Mouse (Mus musculus): ENCODE measurements around the gene Atl2. TPM values are rescaled to one million over a fixed set of nuclear protein-coding genes. Genes with fewer than 3 reads are reported as not detected.

The Atl2 gene
- polyA plus RNA-seq, 1 experiment from 2014 or later: 30.8 TPM

DNA sequence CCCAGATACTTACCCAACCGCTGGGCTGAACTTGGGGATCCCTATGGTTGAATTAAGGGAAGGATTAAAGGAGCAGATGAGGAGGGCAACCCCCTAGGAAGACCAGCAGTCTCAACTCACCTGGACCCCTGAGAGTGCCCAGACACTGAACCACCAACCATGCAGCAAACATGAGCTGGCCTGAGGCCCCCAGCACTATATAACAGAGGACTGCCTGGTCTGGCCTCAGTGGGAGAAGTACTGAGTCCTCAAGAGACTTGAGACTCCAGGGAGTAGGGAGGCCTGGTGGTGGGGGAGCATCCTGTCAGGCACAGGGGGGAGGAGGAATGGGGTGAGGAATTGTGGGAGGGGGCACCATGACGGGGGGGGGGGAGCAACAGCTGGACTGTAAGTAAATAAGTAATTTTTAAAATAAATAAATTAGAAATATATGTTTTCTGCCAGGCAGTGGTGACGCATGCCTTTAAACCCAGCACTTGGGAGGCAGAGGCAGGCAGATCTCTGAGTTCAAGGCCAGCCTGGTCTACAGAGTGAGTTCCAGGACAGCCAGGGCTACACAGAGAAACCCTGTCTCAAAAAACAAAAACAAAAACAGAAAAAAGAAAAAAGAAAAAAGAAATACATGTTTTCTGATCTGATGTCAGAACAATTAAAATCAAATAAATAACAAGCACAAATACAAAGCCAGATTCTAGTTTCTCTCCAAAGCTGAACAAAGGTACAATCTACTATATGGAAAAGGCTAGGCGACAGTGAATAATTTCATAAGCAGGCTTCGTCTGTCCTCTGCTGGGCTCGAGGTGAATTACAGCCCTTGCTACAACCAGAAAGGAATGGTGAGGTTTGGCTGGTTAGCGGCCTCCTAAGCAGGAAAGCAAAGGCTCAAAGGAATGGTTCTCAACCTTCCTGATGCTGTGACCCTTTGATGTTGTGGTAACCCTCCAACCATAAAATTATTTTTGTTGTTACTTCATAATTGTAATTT lies 55.4 kb downstream of the Atl2 start:
- Histone ChIP-seq H3K27ac (no peak overlapping the region), H3K9me3 (no peaks in the 10 kb centered on the region), H3K27me3 (no peaks in the 10 kb centered on the region), H3K4me3 (replicated peaks) (no peak overlapping the region), H3K9ac (replicated peaks) (no peak overlapping the region), H3K4me2 (replicated peaks) (no peak overlapping the region), H3K4me1 (replicated peaks) (no peaks in the 10 kb centered on the region), H3K36me3 (no peaks in the 10 kb centered on the region)
- ATAC-seq: peak; percentile 82
- WGBS: 44% methylated on average over 7 of the region's 7 CpGs

DNA sequence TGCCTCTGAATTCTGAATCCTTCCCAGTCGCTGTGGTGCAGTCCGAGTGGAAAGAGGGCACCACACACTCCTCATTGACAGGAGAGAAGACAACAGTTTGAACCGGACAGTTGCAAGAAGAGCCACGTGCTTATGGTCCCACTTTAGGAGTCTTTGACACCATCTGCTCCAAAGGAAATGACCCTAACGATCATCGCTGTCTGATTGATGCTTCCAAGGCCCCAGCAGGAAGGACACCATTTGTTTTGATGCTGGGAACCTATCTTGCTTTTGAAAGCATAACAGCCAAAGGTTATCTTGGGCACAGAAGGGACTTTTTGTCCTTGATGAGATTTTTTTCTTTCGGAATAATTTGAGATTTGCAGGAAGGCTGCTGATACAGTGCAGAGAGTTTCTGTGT lies 58.9 kb downstream of the Atl2 start:
- Histone ChIP-seq H3K27me3 (no peaks in the 10 kb centered on the region), H3K9ac (replicated peaks) (no peak overlapping the region), H3K27ac (no peak overlapping the region), H3K4me1 (replicated peaks) (no peaks in the 10 kb centered on the region), H3K4me3 (replicated peaks) (no peak overlapping the region), H3K36me3 (no peaks in the 10 kb centered on the region), H3K9me3 (no peaks in the 10 kb centered on the region), H3K4me2 (replicated peaks) (no peak overlapping the region)
- WGBS: 86% methylated on average over 7 of the region's 7 CpGs
- ATAC-seq: no peak

DNA sequence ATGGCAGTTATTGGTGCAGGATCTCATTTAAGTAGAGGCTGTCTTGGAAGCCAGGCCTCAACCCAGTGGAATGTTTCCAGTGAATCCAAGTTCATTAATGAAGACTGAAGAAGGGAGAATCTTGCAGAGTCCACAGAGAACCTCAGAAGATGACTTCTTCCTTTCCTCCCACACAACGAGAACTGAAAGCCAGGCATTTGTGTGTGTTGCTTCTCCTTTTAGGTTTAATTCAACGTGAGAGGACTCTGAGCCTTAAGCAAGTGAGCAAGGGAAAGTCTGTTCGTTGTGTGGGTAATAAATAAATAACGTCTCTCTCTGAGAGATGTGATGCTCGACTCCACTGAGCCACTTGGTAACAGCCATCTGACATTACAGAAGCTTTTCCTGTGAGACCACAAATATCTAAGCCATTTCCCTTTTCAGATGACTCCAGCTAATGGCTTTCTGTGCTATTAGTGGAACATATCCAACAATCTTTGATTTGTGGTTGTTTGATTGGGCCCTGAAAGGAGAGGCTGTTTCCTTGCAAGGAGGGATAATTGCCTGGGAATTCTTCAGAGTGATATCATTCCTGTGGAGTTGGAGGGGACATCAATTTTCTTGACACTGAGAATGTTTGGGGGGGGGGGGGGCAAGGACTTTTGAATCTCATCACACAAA lies 60.1 kb downstream of the Atl2 start:
- Histone ChIP-seq H3K4me3 (replicated peaks) (no peak overlapping the region), H3K27ac (no peak overlapping the region), H3K36me3 (no peaks in the 10 kb centered on the region), H3K4me1 (replicated peaks) (no peaks in the 10 kb centered on the region), H3K4me2 (replicated peaks) (no peak overlapping the region), H3K9me3 (no peaks in the 10 kb centered on the region), H3K9ac (replicated peaks) (no peak overlapping the region), H3K27me3 (no peaks in the 10 kb centered on the region)
- WGBS: 80% methylated on average over 5 of the region's 5 CpGs
- no peak for ATAC-seq

DNA sequence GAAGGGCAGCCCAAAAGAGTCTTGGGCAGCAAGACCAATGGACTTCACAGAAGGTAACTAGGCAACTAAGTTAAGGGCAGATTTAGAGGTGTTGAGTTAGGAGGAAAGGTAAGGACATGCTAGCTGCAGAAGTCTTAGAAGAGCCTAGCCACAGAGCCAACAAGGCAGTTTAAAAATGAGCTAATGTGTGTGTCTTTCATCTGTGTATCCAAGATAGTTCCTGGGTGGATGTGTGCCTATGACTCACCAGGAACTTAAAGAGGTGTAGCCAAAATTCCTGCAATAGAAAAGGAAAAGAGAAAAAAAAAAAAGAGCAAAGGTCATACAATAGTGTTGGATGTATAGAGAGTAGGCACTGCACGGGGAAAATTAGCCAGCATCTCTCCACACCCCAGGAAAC lies 63.6 kb downstream of the Atl2 start:
- no peak overlapping the region for H3K4me3 ChIP-seq (replicated peaks)
- H3K27me3 ChIP-seq: no peaks in the 10 kb centered on the region
- ATAC-seq: no peak
- H3K36me3 ChIP-seq: no peaks in the 10 kb centered on the region
- H3K27ac ChIP-seq: no peak overlapping the region
- H3K4me1 ChIP-seq (replicated peaks): no peaks in the 10 kb centered on the region
- no peaks in the 10 kb centered on the region for H3K9me3 ChIP-seq
- WGBS: 73% methylated on average over 1 of the region's 1 CpGs
- H3K9ac ChIP-seq (replicated peaks): no peak overlapping the region
- H3K4me2 ChIP-seq (replicated peaks): no peak overlapping the region

DNA sequence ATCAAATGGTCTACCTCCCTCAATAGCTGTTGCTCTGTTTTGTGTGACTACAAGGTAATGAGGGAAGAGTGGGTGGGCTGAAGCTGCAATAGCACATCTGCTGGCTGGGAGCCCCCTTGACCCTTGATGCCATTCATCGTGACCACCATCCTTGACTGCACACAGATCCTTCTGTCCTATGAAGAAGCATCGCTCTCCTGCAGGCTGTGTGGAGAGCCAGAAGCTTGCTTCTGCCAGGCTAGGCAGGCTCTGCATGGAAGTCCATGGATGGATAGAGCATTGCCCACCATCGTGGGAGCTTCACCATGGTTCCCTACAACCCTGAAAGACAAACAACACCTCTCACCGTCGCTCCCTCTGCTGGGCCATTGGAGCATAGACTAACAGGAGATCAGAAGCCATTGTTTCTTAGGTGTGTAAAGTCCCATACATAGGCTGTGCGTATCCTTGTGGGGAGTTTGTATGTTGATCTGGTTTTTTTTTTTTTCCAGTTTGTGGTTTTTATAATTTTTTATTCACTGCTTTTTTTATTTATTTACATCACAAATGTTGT lies 69.4 kb downstream of the Atl2 start:
- Histone ChIP-seq H3K4me1 (replicated peaks) (no peaks in the 10 kb centered on the region), H3K9me3 (no peaks in the 10 kb centered on the region), H3K4me2 (replicated peaks) (no peak overlapping the region), H3K27me3 (peaks cover 7% of the 10 kb centered on the region), H3K9ac (replicated peaks) (no peak overlapping the region), H3K27ac (no peak overlapping the region), H3K36me3 (no peaks in the 10 kb centered on the region), H3K4me3 (replicated peaks) (no peak overlapping the region)
- 61% methylated on average over 6 of the region's 6 CpGs for WGBS
- no peak for ATAC-seq

DNA sequence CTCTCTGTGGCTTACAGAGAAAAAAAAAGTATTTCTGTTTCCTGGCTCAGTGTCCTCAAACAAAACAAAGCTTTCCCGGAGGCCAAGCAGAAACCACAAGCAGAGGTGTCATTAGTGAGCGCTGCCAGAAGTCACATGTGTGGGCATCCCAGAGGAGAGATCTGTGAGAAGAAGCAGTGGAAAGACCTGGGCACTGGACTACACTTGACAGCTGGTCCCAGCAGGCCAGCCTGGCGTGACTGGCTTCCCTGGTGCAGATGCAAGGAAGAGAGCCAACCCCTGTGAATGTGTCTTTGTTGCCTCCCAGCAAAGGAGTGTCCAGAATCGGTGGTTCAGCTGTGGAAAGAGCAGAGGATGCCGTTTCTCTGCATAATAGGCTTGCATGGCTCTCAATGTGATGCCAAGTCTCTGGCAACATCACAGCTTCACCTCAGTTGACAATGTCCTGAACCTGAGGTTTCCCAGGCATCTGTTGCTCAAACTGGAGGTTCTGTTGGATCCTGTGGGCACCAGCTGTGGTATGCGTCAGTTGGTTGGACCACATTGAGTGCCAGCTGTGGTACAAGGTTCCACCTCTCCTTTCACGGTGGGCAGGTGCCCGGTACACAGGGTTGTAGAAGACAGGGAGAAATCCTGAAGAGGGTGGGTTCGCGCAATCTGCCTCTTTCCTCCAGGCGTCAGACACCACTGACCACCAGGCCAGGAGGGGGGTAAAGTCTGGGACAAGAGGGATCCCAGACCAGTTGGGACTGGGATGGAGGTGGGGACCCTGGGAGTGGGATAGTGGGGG lies 70.5 kb downstream of the Atl2 start:
- WGBS: 78% methylated on average over 11 of the region's 11 CpGs
- ATAC-seq: 0 out of 2 replicates have a peak, but pooled peaks have one; percentile 55

DNA sequence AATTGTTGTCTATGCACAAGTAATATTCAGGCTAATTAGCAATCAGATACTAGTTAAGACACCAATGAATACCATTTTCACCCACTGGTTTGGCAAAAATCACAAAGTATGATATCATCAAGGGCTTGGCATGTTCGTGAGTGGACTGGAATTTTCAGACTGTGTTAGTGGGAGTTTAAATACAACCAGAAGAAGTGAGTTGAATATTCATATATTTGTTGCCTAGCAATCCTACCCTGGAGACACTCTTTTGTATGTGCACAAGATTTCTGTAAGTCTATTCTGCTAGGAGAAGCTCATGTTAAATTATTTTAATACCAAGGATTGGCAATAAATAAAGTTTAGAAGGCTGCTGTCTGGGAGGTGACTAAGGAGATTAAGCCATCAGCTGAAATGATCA lies 71.5 kb downstream of the Atl2 start:
- 73% methylated on average over 1 of the region's 1 CpGs for WGBS
- ATAC-seq: no peak
- H3K4me2 ChIP-seq (replicated peaks): no peak overlapping the region
- H3K36me3 ChIP-seq: no peaks in the 10 kb centered on the region
- H3K9me3 ChIP-seq: no peaks in the 10 kb centered on the region
- H3K27ac ChIP-seq: no peak overlapping the region
- H3K9ac ChIP-seq (replicated peaks): no peak overlapping the region
- no peaks in the 10 kb centered on the region for H3K4me1 ChIP-seq (replicated peaks)
- H3K4me3 ChIP-seq (replicated peaks): no peak overlapping the region
- peaks cover 25% of the 10 kb centered on the region for H3K27me3 ChIP-seq

More for the DNA sequence above, 70.5 kb downstream of the Atl2 start:
- Histone ChIP-seq H3K27ac (no peak overlapping the region), H3K9ac (replicated peaks) (no peak overlapping the region), H3K9me3 (no peaks in the 10 kb centered on the region), H3K27me3 (peaks cover 16% of the 10 kb centered on the region), H3K4me2 (replicated peaks) (no peak overlapping the region), H3K36me3 (no peaks in the 10 kb centered on the region), H3K4me1 (replicated peaks) (no peaks in the 10 kb centered on the region), H3K4me3 (replicated peaks) (no peak overlapping the region)

DNA sequence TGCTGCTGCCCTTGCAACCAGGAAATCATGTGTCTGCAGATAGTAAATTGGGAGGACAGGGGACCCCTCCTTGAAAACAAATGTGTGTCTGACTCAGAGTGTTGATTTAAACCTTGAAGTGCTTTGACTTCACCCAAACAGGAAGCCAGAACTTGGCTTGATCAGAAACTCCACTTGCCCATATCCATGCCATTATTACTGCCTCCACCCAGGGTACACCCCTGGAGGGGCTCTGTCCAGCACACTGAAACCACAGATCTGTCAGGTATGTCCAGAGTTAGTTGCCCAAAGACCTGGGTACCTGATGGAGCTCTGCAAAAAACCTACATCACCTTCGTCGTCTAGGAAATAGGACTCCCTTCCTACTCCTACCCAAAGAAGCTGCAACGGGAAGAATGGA lies 77.0 kb downstream of the Atl2 start:
- Histone ChIP-seq H3K27me3 (peaks cover 50% of the 10 kb centered on the region), H3K36me3 (no peaks in the 10 kb centered on the region), H3K4me3 (replicated peaks) (no peak overlapping the region), H3K27ac (no peak overlapping the region), H3K9ac (replicated peaks) (no peak overlapping the region), H3K4me1 (replicated peaks) (peaks cover 12% of the 10 kb centered on the region), H3K4me2 (replicated peaks) (no peak overlapping the region), H3K9me3 (no peaks in the 10 kb centered on the region)
- WGBS: 20% methylated on average over 3 of the region's 3 CpGs
- ATAC-seq: no peak

DNA sequence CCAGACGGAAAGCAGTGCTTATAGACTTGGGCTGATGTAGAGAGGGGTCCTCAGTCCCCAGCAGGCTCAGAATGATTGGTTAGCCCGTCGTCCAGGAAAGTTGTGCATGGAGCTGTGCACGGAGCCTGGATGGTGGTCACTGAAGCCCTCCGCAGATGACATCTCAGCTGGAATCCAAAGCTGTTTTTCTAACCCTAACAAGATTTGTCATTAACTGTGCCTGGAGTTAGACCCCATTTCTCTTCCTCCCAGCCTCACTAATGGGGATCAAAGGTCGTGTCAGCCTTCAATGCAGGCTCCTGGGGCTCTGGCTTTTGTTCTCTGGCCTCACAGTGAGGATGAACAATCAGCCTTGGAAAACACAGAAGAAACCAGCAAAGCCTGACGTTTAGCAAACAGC lies 77.9 kb downstream of the Atl2 start:
- H3K4me2 ChIP-seq (replicated peaks): no peak overlapping the region
- 0 out of 2 replicates have a peak, but pooled peaks have one; percentile 58 for ATAC-seq
- 1% methylated on average over 7 of the region's 7 CpGs for WGBS

DNA sequence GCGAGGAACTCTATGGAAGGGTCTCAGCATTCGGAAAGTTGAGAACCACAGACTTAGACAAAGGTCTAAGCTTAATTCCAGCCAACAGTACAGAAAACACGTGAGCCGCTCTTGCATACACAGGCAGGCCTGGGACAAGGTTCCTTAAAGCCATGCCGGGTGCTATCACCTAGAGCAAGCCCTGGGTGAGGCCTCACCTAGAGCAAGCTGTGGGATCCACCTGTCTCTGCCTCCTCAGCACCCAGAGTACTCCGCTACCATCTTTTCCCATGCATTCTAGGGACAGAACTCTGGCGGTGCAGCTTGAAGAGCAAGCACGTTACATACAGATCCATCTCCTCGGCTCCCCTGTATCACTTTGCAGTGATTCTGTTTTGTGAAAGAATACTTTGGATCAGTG lies 78.4 kb downstream of the Atl2 start:
- peaks cover 50% of the 10 kb centered on the region for H3K27me3 ChIP-seq
- peaks cover 12% of the 10 kb centered on the region for H3K4me1 ChIP-seq (replicated peaks)
- H3K27ac ChIP-seq: no peak overlapping the region
- no peak overlapping the region for H3K9ac ChIP-seq (replicated peaks)
- no peak overlapping the region for H3K4me2 ChIP-seq (replicated peaks)
- WGBS: 46% methylated on average over 9 of the region's 9 CpGs
- no peak overlapping the region for H3K4me3 ChIP-seq (replicated peaks)
- no peaks in the 10 kb centered on the region for H3K9me3 ChIP-seq
- no peaks in the 10 kb centered on the region for H3K36me3 ChIP-seq
- no peak for ATAC-seq

More for the DNA sequence above, 77.9 kb downstream of the Atl2 start:
- H3K4me3 ChIP-seq (replicated peaks): no peak overlapping the region
- H3K36me3 ChIP-seq: no peaks in the 10 kb centered on the region
- H3K27me3 ChIP-seq: peaks cover 50% of the 10 kb centered on the region
- no peak overlapping the region for H3K9ac ChIP-seq (replicated peaks)
- H3K4me1 ChIP-seq (replicated peaks): peaks cover 12% of the 10 kb centered on the region
- no peaks in the 10 kb centered on the region for H3K9me3 ChIP-seq
- no peak overlapping the region for H3K27ac ChIP-seq

DNA sequence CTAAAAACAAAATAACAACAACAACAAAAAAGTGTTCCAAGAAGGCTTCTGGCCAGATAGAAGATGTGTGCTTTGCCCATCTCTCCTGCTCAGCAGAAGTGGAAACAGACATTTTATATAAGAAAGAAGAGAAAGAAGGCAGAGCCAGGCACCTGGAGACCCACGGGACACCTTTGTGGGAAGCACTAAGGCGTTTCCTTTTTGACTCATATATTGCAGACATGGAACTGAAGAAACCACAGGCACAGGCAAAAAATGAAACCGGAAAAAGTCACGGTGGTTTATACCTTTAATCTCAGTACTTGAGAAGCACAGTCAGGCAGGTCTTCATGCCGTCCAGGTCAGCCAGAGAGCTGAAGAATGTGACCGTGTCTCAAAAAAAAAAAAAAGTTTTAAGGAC lies 79.0 kb downstream of the Atl2 start:
- no peak overlapping the region for H3K4me3 ChIP-seq (replicated peaks)
- 77% methylated on average over 6 of the region's 6 CpGs for WGBS

More for the DNA sequence above, 79.0 kb downstream of the Atl2 start:
- no peak for ATAC-seq
- H3K36me3 ChIP-seq: no peaks in the 10 kb centered on the region
- H3K9me3 ChIP-seq: no peaks in the 10 kb centered on the region
- no peak overlapping the region for H3K4me2 ChIP-seq (replicated peaks)
- H3K4me1 ChIP-seq (replicated peaks): peaks cover 12% of the 10 kb centered on the region
- no peak overlapping the region for H3K27ac ChIP-seq
- H3K9ac ChIP-seq (replicated peaks): no peak overlapping the region
- H3K27me3 ChIP-seq: peaks cover 46% of the 10 kb centered on the region
